Mouse (Mus musculus): ENCODE results near the gene Sptbn4. TPM values are rescaled to one million over a fixed set of nuclear protein-coding genes. Genes with fewer than 3 reads are reported as not detected.

Sptbn4 gene
- polyA plus RNA-seq, 2 experiments: 0.06 TPM

GRCm38 (mm10) chr7:27345444-27345843 is 102.0 kb downstream of the Sptbn4 start:
- Histone ChIP-seq H3K9ac (replicated peaks) (no peak overlapping the region), H3K4me1 (replicated peaks; ENCODE audit: control insufficient read depth in 2 of 2, insufficient read depth in 2 of 2, low read length in 1 of 2) (no peaks in the 10 kb centered on the region), H3K9me3 (ENCODE audit: control insufficient read depth, low read length) (no peaks in the 10 kb centered on the region), H3K4me2 (ENCODE audit: low read depth) (no peak overlapping the region), H3K36me3 (replicated peaks; ENCODE audit: control insufficient read depth, insufficient read depth, low read depth) (0 out of 2 replicates have a peak, but pooled peaks cover 2% of the 10 kb centered on the region), H3K27ac (no peak overlapping the region), H3K4me3 (ENCODE audit: insufficient read depth in 1 of 2, low read depth in 2 of 2, low read length in 2 of 2) (no peak overlapping the region), H3K27me3 (ENCODE audit: control insufficient read depth, insufficient read depth, low read length) (no peaks in the 10 kb centered on the region)
- TF ChIP-seq EP300 (IDR thresholded peaks at IDR 0.05; ENCODE audit: low read depth): no peak
- TF ChIP-seq CTCF (IDR thresholded peaks at IDR 0.05; ENCODE audit: low read depth): no peak
- peak; percentile 31; the same call in 1 of the 2 replicates for ATAC-seq (ENCODE audit: insufficient read depth)
- DNase-seq (ENCODE audit: low read depth in 3 of 3, low spot score in 3 of 3): no peak
- 46% methylated on average over 6 of the region's 6 CpGs for WGBS (ENCODE audit: insufficient replicate concordance)

- Histone ChIP-seq H3K9me3 (ENCODE audit: control insufficient read depth, low read length) (no peaks in the 10 kb centered on the region), H3K4me1 (replicated peaks; ENCODE audit: control insufficient read depth in 2 of 2, insufficient read depth in 2 of 2, low read length in 1 of 2) (no peaks in the 10 kb centered on the region), H3K27ac (no peak overlapping the region), H3K27me3 (ENCODE audit: control insufficient read depth, insufficient read depth, low read length) (peaks cover 21% of the 10 kb centered on the region), H3K9ac (replicated peaks) (no peak overlapping the region), H3K4me3 (ENCODE audit: insufficient read depth in 1 of 2, low read depth in 2 of 2, low read length in 2 of 2) (no peak overlapping the region), H3K4me2 (ENCODE audit: low read depth) (no peak overlapping the region), H3K36me3 (replicated peaks; ENCODE audit: control insufficient read depth, insufficient read depth, low read depth) (no peaks in the 10 kb centered on the region)
- ATAC-seq (ENCODE audit: insufficient read depth) (no peak), DNase-seq (ENCODE audit: low read depth in 3 of 3, low spot score in 3 of 3) (no peak)
- WGBS (ENCODE audit: insufficient replicate concordance): 34% methylated on average over 4 of the region's 4 CpGs
- TF ChIP-seq EP300 (IDR thresholded peaks at IDR 0.05; ENCODE audit: low read depth) (no peak), CTCF (IDR thresholded peaks at IDR 0.05; ENCODE audit: low read depth) (peak; percentile 52)
These were observed 104.9 kb downstream of the Sptbn4 start for GRCm38 (mm10) chr7:27342595-27342994.

- DNase-seq (ENCODE audit: low read depth in 3 of 3, low spot score in 3 of 3): no peak
- H3K27ac ChIP-seq: no peak overlapping the region
- no peak overlapping the region for H3K9ac ChIP-seq (replicated peaks)
- ATAC-seq (ENCODE audit: insufficient read depth): no peak
- H3K27me3 ChIP-seq (ENCODE audit: control insufficient read depth, insufficient read depth, low read length): peaks cover 52% of the 10 kb centered on the region
- 27% methylated on average over 7 of the region's 7 CpGs for WGBS (ENCODE audit: insufficient replicate concordance)
- no peaks in the 10 kb centered on the region for H3K9me3 ChIP-seq (ENCODE audit: control insufficient read depth, low read length)
- no peak for TF ChIP-seq EP300 (IDR thresholded peaks at IDR 0.05; ENCODE audit: low read depth)
- TF ChIP-seq CTCF (IDR thresholded peaks at IDR 0.05; ENCODE audit: low read depth): no peak
- H3K4me3 ChIP-seq (ENCODE audit: insufficient read depth in 1 of 2, low read depth in 2 of 2, low read length in 2 of 2): no peak overlapping the region
- no peaks in the 10 kb centered on the region for H3K4me1 ChIP-seq (replicated peaks; ENCODE audit: control insufficient read depth in 2 of 2, insufficient read depth in 2 of 2, low read length in 1 of 2)
- H3K4me2 ChIP-seq (ENCODE audit: low read depth): no peak overlapping the region
- H3K36me3 ChIP-seq (replicated peaks; ENCODE audit: control insufficient read depth, insufficient read depth, low read depth): no peaks in the 10 kb centered on the region
These were observed 108.0 kb downstream of the Sptbn4 start for GRCm38 (mm10) chr7:27339519-27339918.

GRCm38 (mm10) chr7:27339114-27339513 is 108.4 kb downstream of the Sptbn4 start:
- no peaks in the 10 kb centered on the region for H3K4me1 ChIP-seq (replicated peaks; ENCODE audit: control insufficient read depth in 2 of 2, insufficient read depth in 2 of 2, low read length in 1 of 2)
- H3K4me2 ChIP-seq (ENCODE audit: low read depth): no peak overlapping the region
- TF ChIP-seq CTCF (IDR thresholded peaks at IDR 0.05; ENCODE audit: low read depth) (no peak), EP300 (IDR thresholded peaks at IDR 0.05; ENCODE audit: low read depth) (no peak)
- no peak overlapping the region for H3K4me3 ChIP-seq (ENCODE audit: insufficient read depth in 1 of 2, low read depth in 2 of 2, low read length in 2 of 2)
- peaks cover 56% of the 10 kb centered on the region for H3K27me3 ChIP-seq (ENCODE audit: control insufficient read depth, insufficient read depth, low read length)
- no peak overlapping the region for H3K27ac ChIP-seq
- no peaks in the 10 kb centered on the region for H3K36me3 ChIP-seq (replicated peaks; ENCODE audit: control insufficient read depth, insufficient read depth, low read depth)
- 59% methylated on average over 4 of the region's 4 CpGs for WGBS (ENCODE audit: insufficient replicate concordance)
- no peak for ATAC-seq (ENCODE audit: insufficient read depth)
- no peaks in the 10 kb centered on the region for H3K9me3 ChIP-seq (ENCODE audit: control insufficient read depth, low read length)
- no peak overlapping the region for H3K9ac ChIP-seq (replicated peaks)
- DNase-seq (ENCODE audit: low read depth in 3 of 3, low spot score in 3 of 3): no peak

GRCm38 (mm10) chr7:27337175-27337853 is 110.2 kb downstream of the Sptbn4 start, which contains the start of gene Ltbp4:
Gene Ltbp4, minus strand, starts transcription at chr7:27337692.
- DNase-seq (ENCODE audit: low read depth in 3 of 3, low spot score in 3 of 3) (peak in 1 of 3 experiments; percentile 27), ATAC-seq (ENCODE audit: insufficient read depth) (peak; percentile 72)
- 1% methylated on average over 36 of the region's 36 CpGs for WGBS (ENCODE audit: insufficient replicate concordance)

More at GRCm38 (mm10) chr7:27337175-27337853, 110.2 kb downstream of the Sptbn4 start, which contains the start of gene Ltbp4:
- Histone ChIP-seq H3K9ac (replicated peaks) (no peak within 1 kb of the TSS), H3K27me3 (ENCODE audit: control insufficient read depth, insufficient read depth, low read length) (peaks cover 74% of the 10 kb centered on the region), H3K9me3 (ENCODE audit: control insufficient read depth, low read length) (no peaks in the 10 kb centered on the region), H3K4me3 (ENCODE audit: insufficient read depth in 1 of 2, low read depth in 2 of 2, low read length in 2 of 2) (no peak within 1 kb of the TSS), H3K4me1 (replicated peaks; ENCODE audit: control insufficient read depth in 2 of 2, insufficient read depth in 2 of 2, low read length in 1 of 2) (no peaks in the 10 kb centered on the region), H3K4me2 (ENCODE audit: low read depth) (peak within 1 kb of the TSS; percentile 45), H3K27ac (no peak within 1 kb of the TSS), H3K36me3 (replicated peaks; ENCODE audit: control insufficient read depth, insufficient read depth, low read depth) (no peaks in the 10 kb centered on the region)
- TF ChIP-seq EP300 (IDR thresholded peaks at IDR 0.05; ENCODE audit: low read depth) (no peak), CTCF (IDR thresholded peaks at IDR 0.05; ENCODE audit: low read depth) (no peak)
